Mouse (Mus musculus) small intestine, adult 2 months (tissue): ENCODE measurements around the gene Tmem150c.

Source experiments
- CTCF ChIP-seq: fragments of 200-500 bp; IDR thresholded peaks from 2 replicates; pipeline ENCODE4 v1.5.1; 2012; ENCODE audit warnings: low read depth, mild to moderate bottlenecking, control low read depth, inconsistent platforms, low read length, moderate library complexity, mixed read lengths; ENCODE audit not compliant: insufficient replicate concordance, insufficient read length; ENCODE audit errors: extremely low read depth
- POLR2A ChIP-seq: fragments of 200-500 bp; IDR thresholded peaks from 2 replicates; pipeline ENCODE4 v1.6.1; 2012; ENCODE audit warnings: low read depth, mild to moderate bottlenecking, control low read depth, inconsistent platforms, low read length, moderate library complexity

GRCm38 (mm10) chr5:100082006-100082405 lies 77.6 kb downstream of the Tmem150c start:
- TF ChIP-seq POLR2A, result no peak
- TF ChIP-seq CTCF, result no peak
